11 mouse cellular contexts compared by ENCODE assay signal in genomic region chr15:86079876-86080275, GRCm38 (mm10). TPM values are rescaled to one million over a fixed set of nuclear protein-coding genes. Genes with fewer than 3 reads are reported as not detected.
A peak's percentile ranks its signal among the peaks of the same experiment; 100 is the strongest.
DNase-seq lines count a peak whose midpoint lies in the region; ATAC-seq lines count a peak whose summit lies in the region.
"Had no signal": no experiment of that assay in that cellular context is flagged by ENCODE, and none has a peak within 500 bp of the region (broad histone marks: within the 10 kb centered on the region; RNA-seq: fewer than 3 reads in every experiment).

No protein-coding gene starts in this region.

- H3K27me3 ChIP-seq in heart, embryonic 14.5 days (ENCODE audit: control insufficient read depth, insufficient read depth, low read length) = no peaks in the 10 kb centered on the region
- no peaks in the 10 kb centered on the region for H3K27me3 ChIP-seq in midbrain, embryonic 13.5 days
- H3K27me3 ChIP-seq: hindbrain, embryonic 15.5 days; neural tube, embryonic 12.5 days had no signal

- no peak overlapping the region for H3K4me2 ChIP-seq in heart, embryonic 14.5 days (ENCODE audit: low read length)
- H3K4me2 ChIP-seq in midbrain, embryonic 13.5 days (replicated peaks) = no peak overlapping the region
- H3K4me2 ChIP-seq: hindbrain, embryonic 15.5 days; neural tube, embryonic 12.5 days had no signal

- peak overlapping the region in 1 of 2 experiments; percentile 48; a peak in 3 of 4 replicates for H3K27ac ChIP-seq in heart, embryonic 14.5 days (replicated peaks in 1 of 2; ENCODE audit: control insufficient read depth in 1 of 2, insufficient read depth in 1 of 2, low read depth in 2 of 2, low read length in 2 of 2)
- no peak overlapping the region for H3K27ac ChIP-seq in midbrain, embryonic 13.5 days
- H3K27ac ChIP-seq: hindbrain, embryonic 15.5 days; neural tube, embryonic 12.5 days had no signal

- no peaks in the 10 kb centered on the region for H3K9me3 ChIP-seq in heart, embryonic 14.5 days (ENCODE audit: control insufficient read depth, low read length)
- no peaks in the 10 kb centered on the region for H3K9me3 ChIP-seq in midbrain, embryonic 13.5 days
- H3K9me3 ChIP-seq: hindbrain, embryonic 15.5 days; neural tube, embryonic 12.5 days had no signal

- ATAC-seq in heart, embryonic 14.5 days (ENCODE audit: insufficient number of reproducible peaks, insufficient read depth, low FRiP score, low read depth) = no peak
- ATAC-seq in midbrain, embryonic 13.5 days = no peak
- ATAC-seq: forebrain, embryonic 14.5 days had no signal

- H3K4me1 ChIP-seq in heart, embryonic 14.5 days (ENCODE audit: control insufficient read depth in 2 of 2, insufficient read depth in 2 of 2, low read length in 2 of 2) = peaks cover 76 to 86% of the 10 kb centered on the region in 2 experiments
- H3K4me1 ChIP-seq in midbrain, embryonic 13.5 days (replicated peaks) = peaks cover 47% of the 10 kb centered on the region

- 0 out of 2 replicates have a peak overlapping the region, but pooled peaks have one; percentile 10 for H3K9ac ChIP-seq in heart, embryonic 14.5 days (ENCODE audit: low read length)
- H3K9ac ChIP-seq in midbrain, embryonic 13.5 days (replicated peaks) = no peak overlapping the region
- H3K9ac ChIP-seq: hindbrain, embryonic 15.5 days; neural tube, embryonic 12.5 days had no signal

- 63% methylated on average over 4 of the region's 4 CpGs for WGBS in heart, embryonic 14.5 days
- WGBS in midbrain, embryonic 13.5 days = 65% methylated on average over 4 of the region's 4 CpGs

- no peak overlapping the region for H3K4me3 ChIP-seq in heart, embryonic 14.5 days (ENCODE audit: control insufficient read depth in 1 of 2, insufficient read depth in 1 of 2, low read depth in 1 of 2, low read length in 2 of 2)
- no peak overlapping the region for H3K4me3 ChIP-seq in midbrain, embryonic 13.5 days (replicated peaks)
- H3K4me3 ChIP-seq: hindbrain, embryonic 15.5 days; neural tube, embryonic 12.5 days had no signal

- no peaks in the 10 kb centered on the region for H3K36me3 ChIP-seq in heart, embryonic 14.5 days (ENCODE audit: control insufficient read depth, insufficient read depth, low read length)
- no peaks in the 10 kb centered on the region for H3K36me3 ChIP-seq in midbrain, embryonic 13.5 days
- H3K36me3 ChIP-seq: hindbrain, embryonic 15.5 days; neural tube, embryonic 12.5 days had no signal

- DNase-seq in heart, adult 11 months = peak; percentile 98
- no peak for DNase-seq in heart, postnatal 25 days (ENCODE audit: low spot score)
- peak; percentile 83 for DNase-seq in MN1 (ENCODE audit: low spot score)
- DNase-seq in kidney, postnatal 36 days = peak; percentile 78 to 87
- no peak for DNase-seq in embryo, embryonic 11 days
- DNase-seq in embryo, embryonic 9.5 days (ENCODE audit: extremely low spot score) = no peak

- intact Hi-C loops in heart, postnatal 25 days (cut with DNase I) = no loop called here

RNA-seq across cellular contexts. Expression of gene Gramd4, which starts 22.4 kb away (rescaled TPM):
- 10 to 100 TPM; 30.4 to 34.7 TPM for total RNA-seq in heart, postnatal 25 days (2021)
- polyA plus RNA-seq in heart, embryonic 14.5 days (2014; fragmentation: Nextera tagmentation; extraction: Ambion mirVana) = 9.7 and 10.9 TPM in 2 replicates
- 31.3 and 34.3 TPM in 2 replicates for polyA plus RNA-seq in midbrain, embryonic 13.5 days (2015; fragmentation: Nextera tagmentation; extraction: Ambion mirVana)

RNA-seq across cellular contexts. Expression of gene Celsr1, which starts 46.3 kb away (rescaled TPM):
- total RNA-seq in heart, postnatal 25 days (2021) = 1 to 10 TPM; 6.6 to 7.2 TPM
- polyA plus RNA-seq in heart, embryonic 14.5 days (2014; fragmentation: Nextera tagmentation; extraction: Ambion mirVana) = 2.8 and 3.1 TPM in 2 replicates
- 2.0 and 2.7 TPM in 2 replicates for polyA plus RNA-seq in midbrain, embryonic 13.5 days (2015; fragmentation: Nextera tagmentation; extraction: Ambion mirVana)

Comparison
In these comparisons a context has a peak if more than half of its experiments do, and no peak if none do; other contexts are left out.
1. DNase-seq: peak in heart, adult 11 months (single experiment), MN1 (single experiment) and kidney, postnatal 36 days (2 of 2); none in heart, postnatal 25 days (single experiment), embryo, embryonic 11 days (single experiment) and embryo, embryonic 9.5 days (single experiment).